Mouse (Mus musculus) hindbrain, embryonic 14.5 days (tissue): ENCODE measurements around the gene Gm266. TPM values are rescaled to one million over a fixed set of nuclear protein-coding genes. Genes with fewer than 3 reads are reported as not detected.

ENCODE experiments used
- ATAC-seq: fragments of 200-750 bp; cut with Nextera tagmentation; 2 replicates; pipeline ENCODE4 v1.8.0; 2017; ENCODE audit warnings: moderate number of reproducible peaks, mild to moderate bottlenecking, moderate TSS enrichment, moderate library complexity; ENCODE audit not compliant: low FRiP score
- DNase-seq: peaks from one replicate; pipeline ENCODE4 v3.0.0-alpha.2; 2015; ENCODE audit warnings: low spot score
- H3K27ac ChIP-seq: fragments of 300-500 bp; sonication (generic); 2 replicates; pipeline ENCODE4 v1.5.1; 2014; ENCODE audit warnings: mild to moderate bottlenecking, moderate library complexity
- H3K27me3 ChIP-seq: fragments of 300-500 bp; sonication (generic); 2 replicates; pipeline ENCODE4 v1.6.1; 2014; ENCODE audit warnings: mild to moderate bottlenecking, low read length, mixed read lengths; ENCODE audit not compliant: control insufficient read depth, insufficient read depth
- H3K36me3 ChIP-seq: fragments of 300-500 bp; sonication (generic); replicated peaks from 2 replicates; pipeline ENCODE4 v1.6.1; 2014; ENCODE audit not compliant: control insufficient read depth, insufficient read depth
- H3K4me1 ChIP-seq: fragments of 300-500 bp; sonication (generic); replicated peaks from 2 replicates; pipeline ENCODE4 v1.6.1; 2014; ENCODE audit warnings: antibody characterized with exemption, low read length, mixed read lengths; ENCODE audit not compliant: control insufficient read depth, insufficient read depth
- H3K4me2 ChIP-seq: fragments of 300-500 bp; sonication (generic); replicated peaks from 2 replicates; pipeline ENCODE4 v1.6.1; 2014; ENCODE audit warnings: mild to moderate bottlenecking, moderate library complexity
- H3K4me3 ChIP-seq: fragments of 300-500 bp; sonication (generic); replicated peaks from 2 replicates; pipeline ENCODE4 v1.5.1; 2014; ENCODE audit warnings: mild to moderate bottlenecking, low read length
- H3K9ac ChIP-seq: fragments of 300-500 bp; sonication (generic); 2 replicates; pipeline ENCODE4 v1.6.1; 2014
- H3K9me3 ChIP-seq: fragments of 300-500 bp; sonication (generic); 2 replicates; pipeline ENCODE4 v1.6.1; 2016; ENCODE audit warnings: low read length; ENCODE audit not compliant: control insufficient read depth
- WGBS: fragments of 180-500 bp; shearing (Covaris S2); extraction: QIAGEN DNeasy Blood & Tissue Kit; methylation state at CpG from one replicate; pipeline ENCODE4 v1.1.7; 2014; 5-methylcytosine and 5-hydroxymethylcytosine counted together
- polyA plus RNA-seq: library from polyadenylated mRNA; unstranded; fragments of >200 nt; fragmentation: Nextera tagmentation; extraction: Ambion mirVana; gene quantifications from 2 replicates; pipeline ENCODE4 v1.2.1, GENCODE M21; 2014

The Gm266 gene
- polyA plus RNA-seq, 1 experiment from 2014 or later: 2.6 TPM

GRCm38 (mm10) chr12:111486455-111486854 is 832 bp upstream of the Gm266 start:
- Histone ChIP-seq H3K27ac (no peak overlapping the region), H3K9ac (no peak overlapping the region), H3K36me3 (no peaks in the 10 kb centered on the region), H3K4me1 (peaks cover 13% of the 10 kb centered on the region; the same call in 1 of the 2 replicates), H3K4me2 (peak overlapping the region; percentile 55), H3K9me3 (no peaks in the 10 kb centered on the region), H3K27me3 (peaks cover 52% of the 10 kb centered on the region), H3K4me3 (0 out of 2 replicates have a peak overlapping the region, but pooled peaks have one; percentile 34)
- no peak for DNase-seq
- WGBS: 6% methylated on average over 12 of the region's 12 CpGs
- ATAC-seq: no peak

DNA sequence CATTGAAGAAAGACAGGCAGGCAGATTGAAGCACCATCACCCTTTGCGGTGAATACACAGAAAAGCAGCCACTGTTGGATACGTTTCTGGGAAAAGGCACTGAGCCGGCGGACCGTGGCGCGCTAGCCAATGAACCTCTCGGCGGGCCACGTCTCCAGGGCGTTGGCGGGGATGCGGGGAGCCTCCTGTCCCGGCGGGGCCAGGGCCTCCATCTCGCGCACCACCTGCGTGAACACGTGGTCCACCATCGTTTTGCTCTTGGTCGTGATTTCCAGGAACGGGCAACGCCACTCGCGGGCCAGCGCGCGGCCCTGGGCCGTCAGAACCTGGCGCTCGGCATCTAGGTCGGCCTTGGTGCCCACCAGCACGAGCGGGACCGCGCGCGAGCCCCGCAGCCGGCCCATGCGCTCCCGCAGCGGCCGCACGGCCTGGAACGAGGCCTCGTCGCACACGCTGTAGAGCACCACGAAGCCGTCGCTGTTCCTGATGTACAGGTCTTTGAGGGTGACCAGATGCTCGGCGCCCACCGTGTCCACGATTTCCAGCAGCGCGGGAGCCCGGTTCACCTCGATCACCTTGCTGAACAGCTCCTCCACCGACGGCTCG is 474 bp downstream of the Gm266 start:
- peaks cover 13% of the 10 kb centered on the region for H3K4me1 ChIP-seq
- H3K27ac ChIP-seq: no peak overlapping the region
- no peaks in the 10 kb centered on the region for H3K9me3 ChIP-seq
- H3K4me3 ChIP-seq: peak overlapping the region; percentile 34
- peak overlapping the region; percentile 55 for H3K4me2 ChIP-seq
- peaks cover 52% of the 10 kb centered on the region for H3K27me3 ChIP-seq
- ATAC-seq: no peak
- 1% methylated on average over 63 of the region's 63 CpGs for WGBS
- H3K36me3 ChIP-seq: no peaks in the 10 kb centered on the region
- DNase-seq: no peak
- peak overlapping the region; percentile 46; the same call in 1 of the 2 replicates for H3K9ac ChIP-seq

DNA sequence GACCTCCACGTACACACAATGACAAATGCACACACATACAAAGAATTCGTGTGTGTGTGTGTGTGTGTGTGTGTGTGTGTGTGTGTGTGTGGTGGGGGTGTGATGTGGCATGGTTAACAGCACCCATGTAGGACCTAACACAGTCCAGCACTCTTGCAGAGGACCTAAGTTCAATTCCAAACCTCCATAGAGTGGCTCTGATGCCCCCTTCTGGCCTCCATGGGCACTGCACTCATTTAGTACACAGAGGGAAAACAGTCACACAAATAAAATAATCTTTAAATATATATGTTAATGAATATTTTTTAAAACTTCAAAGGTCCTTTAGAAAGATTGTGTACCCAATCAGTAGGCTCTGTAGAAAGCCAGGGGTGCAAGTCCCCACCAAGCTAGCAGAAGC is 5.7 kb downstream of the Gm266 start:
- Histone ChIP-seq H3K4me1 (peaks cover under 1% of the 10 kb centered on the region), H3K36me3 (no peaks in the 10 kb centered on the region), H3K4me3 (no peak overlapping the region), H3K27me3 (peaks cover 21% of the 10 kb centered on the region), H3K9me3 (0 out of 2 replicates have a peak, but pooled peaks cover 8% of the 10 kb centered on the region), H3K27ac (no peak overlapping the region), H3K4me2 (no peak overlapping the region), H3K9ac (no peak overlapping the region)
- WGBS: 66% methylated on average over 2 of the region's 2 CpGs
- no peak for ATAC-seq
- peak; percentile 43 for DNase-seq

GRCm38 (mm10) chr12:111478924-111479323 is 6.7 kb downstream of the Gm266 start:
- Histone ChIP-seq H3K27me3 (peaks cover 11% of the 10 kb centered on the region), H3K4me3 (no peak overlapping the region), H3K9me3 (0 out of 2 replicates have a peak, but pooled peaks cover 8% of the 10 kb centered on the region), H3K9ac (no peak overlapping the region), H3K36me3 (no peaks in the 10 kb centered on the region), H3K4me1 (no peaks in the 10 kb centered on the region; the same call in 1 of the 2 replicates), H3K4me2 (no peak overlapping the region), H3K27ac (no peak overlapping the region)
- 67% methylated on average over 5 of the region's 5 CpGs for WGBS
- no peak for ATAC-seq
- no peak for DNase-seq

DNA sequence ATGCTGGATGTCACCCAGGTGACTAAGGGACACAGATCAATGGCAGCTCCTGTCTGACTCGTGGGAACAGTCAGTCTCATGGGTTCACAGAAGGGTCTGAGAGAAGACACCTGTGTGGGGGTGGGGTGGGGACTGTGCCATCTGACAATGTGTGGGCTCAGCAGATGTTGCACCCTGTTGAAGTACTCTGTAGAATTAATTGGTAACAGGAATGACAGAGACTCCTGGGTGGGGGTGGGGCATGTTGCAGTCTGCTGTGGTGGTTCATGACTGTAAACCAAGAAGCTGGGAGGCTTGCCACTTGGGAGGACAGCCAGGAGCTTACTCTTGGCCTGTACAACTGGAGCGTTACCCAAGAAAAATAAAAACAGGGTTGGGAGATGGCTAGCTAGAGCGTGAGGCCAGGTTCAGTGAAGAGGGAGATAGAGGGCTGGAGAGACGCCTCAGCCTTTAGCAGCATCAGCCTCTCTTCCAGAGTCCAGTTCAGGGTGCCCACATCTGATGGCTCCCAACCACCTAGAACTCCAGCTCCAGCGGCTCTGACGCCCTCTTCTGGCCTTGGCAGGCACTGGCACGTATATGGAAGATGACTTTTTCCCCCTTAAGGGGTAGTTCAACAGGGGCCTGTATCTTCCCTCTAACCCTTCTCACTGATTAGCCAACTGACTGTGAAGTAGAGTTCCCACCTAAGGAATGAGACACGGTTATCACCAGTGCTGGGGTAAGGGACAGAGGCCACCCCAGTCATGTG is 10.6 kb downstream of the Gm266 start:
- no peak for ATAC-seq
- H3K4me1 ChIP-seq: no peaks in the 10 kb centered on the region; the same call in 1 of the 2 replicates
- no peaks in the 10 kb centered on the region for H3K36me3 ChIP-seq
- H3K4me2 ChIP-seq: no peak overlapping the region
- no peaks in the 10 kb centered on the region for H3K27me3 ChIP-seq
- DNase-seq: no peak
- H3K9me3 ChIP-seq: 0 out of 2 replicates have a peak, but pooled peaks cover 8% of the 10 kb centered on the region
- H3K9ac ChIP-seq: no peak overlapping the region
- WGBS: 54% methylated on average over 8 of the region's 8 CpGs
- no peak overlapping the region for H3K4me3 ChIP-seq
- no peak overlapping the region for H3K27ac ChIP-seq

GRCm38 (mm10) chr12:111474384-111474783 is 11.2 kb downstream of the Gm266 start:
- DNase-seq (no peak), ATAC-seq (no peak)
- 95% methylated on average over 3 of the region's 3 CpGs for WGBS
- Histone ChIP-seq H3K27me3 (no peaks in the 10 kb centered on the region), H3K27ac (no peak overlapping the region), H3K4me3 (no peak overlapping the region), H3K4me2 (no peak overlapping the region), H3K36me3 (no peaks in the 10 kb centered on the region), H3K9me3 (0 out of 2 replicates have a peak, but pooled peaks cover 8% of the 10 kb centered on the region), H3K4me1 (no peaks in the 10 kb centered on the region; the same call in 1 of the 2 replicates), H3K9ac (no peak overlapping the region)

DNA sequence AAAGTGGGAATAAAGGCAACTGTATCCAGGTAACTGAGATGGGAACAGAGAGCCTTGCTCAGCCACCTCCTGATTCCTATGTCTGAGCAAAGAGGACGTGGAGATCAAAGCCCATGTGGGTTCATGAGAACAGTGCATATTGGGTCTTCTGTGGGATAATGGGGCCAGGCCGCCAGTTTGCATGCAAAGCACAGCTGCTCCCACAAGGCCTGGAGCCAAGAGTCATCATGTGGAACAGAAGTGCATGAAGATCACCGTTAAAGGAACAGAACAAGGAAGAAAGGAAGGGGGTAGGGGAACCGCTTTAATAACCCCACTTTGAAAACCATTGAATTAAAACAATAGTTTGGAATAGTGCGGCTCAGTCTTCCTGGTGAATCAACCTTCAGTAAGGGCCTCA is 12.7 kb downstream of the Gm266 start:
- ATAC-seq (no peak), DNase-seq (no peak)
- Histone ChIP-seq H3K9ac (no peak overlapping the region), H3K27ac (no peak overlapping the region), H3K27me3 (no peaks in the 10 kb centered on the region), H3K36me3 (no peaks in the 10 kb centered on the region), H3K4me2 (no peak overlapping the region), H3K4me3 (no peak overlapping the region), H3K4me1 (no peaks in the 10 kb centered on the region; the same call in 1 of the 2 replicates), H3K9me3 (0 out of 2 replicates have a peak, but pooled peaks cover 8% of the 10 kb centered on the region)
- WGBS: 44% methylated on average over 5 of the region's 5 CpGs

DNA sequence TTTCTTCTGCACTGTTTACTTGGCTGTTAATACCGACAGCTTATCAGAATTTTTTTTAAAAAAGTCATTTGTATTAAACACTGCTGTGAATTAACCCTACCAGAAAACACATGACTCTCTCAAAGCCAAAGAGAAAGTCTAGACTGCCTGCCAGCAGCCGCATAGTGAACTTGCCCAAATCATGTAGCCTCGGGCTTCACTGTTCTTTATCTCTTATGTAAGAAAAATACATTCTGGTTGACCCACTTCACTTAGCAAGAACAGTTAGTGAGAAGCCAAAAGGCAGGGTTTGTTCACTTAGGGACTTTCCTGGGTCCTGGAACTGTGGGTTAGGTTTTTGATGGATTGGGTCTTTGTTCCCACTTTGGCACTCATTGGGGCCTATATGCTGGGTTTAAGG is 13.9 kb downstream of the Gm266 start:
- Histone ChIP-seq H3K9ac (no peak overlapping the region), H3K9me3 (0 out of 2 replicates have a peak, but pooled peaks cover under 1% of the 10 kb centered on the region), H3K4me1 (no peaks in the 10 kb centered on the region; the same call in 1 of the 2 replicates), H3K36me3 (no peaks in the 10 kb centered on the region), H3K27me3 (no peaks in the 10 kb centered on the region), H3K4me3 (no peak overlapping the region), H3K4me2 (no peak overlapping the region), H3K27ac (no peak overlapping the region)
- DNase-seq (no peak), ATAC-seq (no peak)
- 89% methylated on average over 3 of the region's 3 CpGs for WGBS

DNA sequence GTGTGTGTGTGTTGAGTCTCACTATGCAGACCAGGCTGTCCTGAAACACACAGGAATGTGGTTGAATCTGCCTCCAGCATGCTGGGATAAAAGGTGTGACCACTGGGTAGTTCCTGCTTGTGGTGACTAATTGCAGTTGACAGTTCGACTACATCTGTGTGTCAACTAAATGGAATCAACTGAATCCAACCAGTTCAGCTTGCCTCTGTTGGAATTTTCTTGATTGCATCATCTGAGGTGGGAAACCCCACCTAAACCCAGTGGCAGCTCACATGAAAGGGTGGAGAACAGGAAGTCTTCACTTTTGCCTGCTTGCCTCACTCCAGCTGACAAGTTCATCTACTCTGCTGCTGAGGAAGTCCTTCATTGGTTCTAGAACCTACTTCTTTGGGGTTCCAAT is 14.5 kb downstream of the Gm266 start:
- ATAC-seq: no peak
- no peak overlapping the region for H3K9ac ChIP-seq
- no peaks in the 10 kb centered on the region for H3K36me3 ChIP-seq
- DNase-seq: no peak
- no peaks in the 10 kb centered on the region; the same call in 1 of the 2 replicates for H3K4me1 ChIP-seq
- no peaks in the 10 kb centered on the region for H3K9me3 ChIP-seq
- no peak overlapping the region for H3K4me3 ChIP-seq
- H3K27me3 ChIP-seq: no peaks in the 10 kb centered on the region
- no peak overlapping the region for H3K4me2 ChIP-seq
- no peak overlapping the region for H3K27ac ChIP-seq
- WGBS: 79% methylated on average over 1 of the region's 1 CpGs
